Mouse (Mus musculus): Measurements from ENCODE around the gene Fkbp5. TPM values are rescaled to one million over a fixed set of nuclear protein-coding genes. Genes with fewer than 3 reads are reported as not detected.
A peak's percentile ranks its signal among the peaks of the same experiment; 100 is the strongest.

Fkbp5 gene
- polyA plus RNA-seq, 1 experiment from 2014 or later: 12.1 TPM

DNA sequence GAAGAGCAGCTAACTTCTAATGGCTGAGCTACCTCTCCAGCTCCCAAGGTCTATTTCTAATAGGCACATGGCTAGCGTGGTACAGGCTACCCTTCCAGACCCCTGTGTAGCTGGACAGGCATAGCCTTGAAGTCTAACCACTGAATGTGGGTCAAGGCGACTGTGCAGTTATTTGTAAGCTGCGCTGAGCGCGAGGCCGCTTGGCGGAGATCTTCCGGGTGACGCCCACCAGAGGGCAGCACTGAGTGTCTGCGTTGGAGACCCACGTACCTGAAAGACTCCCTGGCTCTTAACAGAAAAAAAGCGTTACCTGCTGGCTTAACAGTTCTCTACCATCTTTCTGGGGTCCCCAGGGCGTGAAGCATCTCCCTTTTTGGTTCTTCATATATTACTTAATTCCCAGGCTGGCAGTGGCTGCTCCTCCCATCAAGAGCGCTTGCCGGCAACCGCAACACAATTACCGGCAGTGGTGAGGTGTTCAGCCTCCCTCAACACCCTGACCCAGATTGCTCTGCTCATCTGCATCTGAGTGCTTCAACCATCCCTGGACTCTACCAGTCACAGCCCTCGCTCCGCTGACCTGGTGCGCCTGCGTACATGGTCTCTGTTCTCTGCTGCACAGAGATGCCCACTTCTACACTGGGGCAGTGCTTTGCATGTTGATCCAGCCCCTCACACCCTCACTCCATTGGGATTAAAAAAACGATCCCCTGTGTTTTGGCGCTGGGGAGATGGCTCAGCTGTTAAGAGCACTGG is 131.0 kb downstream of the Fkbp5 start:
- H3K27me3 ChIP-seq (ENCODE audit: control insufficient read depth, insufficient read depth, low read length): peaks cover 5% of the 10 kb centered on the region
- H3K9me3 ChIP-seq (ENCODE audit: control insufficient read depth, low read length): no peaks in the 10 kb centered on the region
- DNase-seq (ENCODE audit: low spot score): peak; percentile 90
- ATAC-seq (ENCODE audit: low FRiP score): no peak
- no peaks in the 10 kb centered on the region for H3K4me1 ChIP-seq (replicated peaks; ENCODE audit: control insufficient read depth, insufficient read depth, low read length)
- no peak overlapping the region for H3K27ac ChIP-seq (ENCODE audit: low read depth, low read length)
- 5% methylated on average over 23 of the region's 23 CpGs for WGBS
- peak overlapping the region; percentile 11; the same call in 1 of the 2 replicates for H3K4me2 ChIP-seq (replicated peaks; ENCODE audit: low read depth, low read length)
- no peak overlapping the region for H3K9ac ChIP-seq (ENCODE audit: low read depth, low read length)
- H3K36me3 ChIP-seq (ENCODE audit: control insufficient read depth, insufficient read depth, low read length): no peaks in the 10 kb centered on the region
- 0 out of 2 replicates have a peak overlapping the region, but pooled peaks have one; percentile 6 for H3K4me3 ChIP-seq (ENCODE audit: low read depth, low read length)

DNA sequence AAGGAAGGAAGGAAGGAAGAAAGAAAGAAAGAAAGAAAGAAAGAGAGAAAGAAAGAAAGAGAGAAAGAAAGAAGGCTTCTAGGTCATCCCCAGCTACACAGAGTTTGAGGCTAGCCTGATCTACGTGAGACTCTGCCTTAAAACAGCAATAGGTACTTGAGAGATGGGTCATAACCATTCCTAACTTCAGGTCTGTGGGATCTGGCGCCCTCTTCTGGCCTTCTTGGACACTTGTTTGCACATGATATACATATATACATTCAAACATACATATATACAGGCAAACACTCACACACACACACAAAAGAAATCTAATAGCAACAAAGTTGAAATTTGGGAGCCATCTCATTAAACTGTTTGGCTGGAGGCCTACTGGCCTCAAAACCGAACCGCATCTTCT is 133.0 kb downstream of the Fkbp5 start:
- ATAC-seq (ENCODE audit: low FRiP score): no peak
- Histone ChIP-seq H3K36me3 (ENCODE audit: control insufficient read depth, insufficient read depth, low read length) (no peaks in the 10 kb centered on the region), H3K4me3 (ENCODE audit: low read depth, low read length) (no peak overlapping the region), H3K9ac (ENCODE audit: low read depth, low read length) (no peak overlapping the region), H3K9me3 (ENCODE audit: control insufficient read depth, low read length) (no peaks in the 10 kb centered on the region), H3K27ac (ENCODE audit: low read depth, low read length) (no peak overlapping the region), H3K4me1 (replicated peaks; ENCODE audit: control insufficient read depth, insufficient read depth, low read length) (no peaks in the 10 kb centered on the region), H3K4me2 (replicated peaks; ENCODE audit: low read depth, low read length) (no peak overlapping the region), H3K27me3 (ENCODE audit: control insufficient read depth, insufficient read depth, low read length) (peaks cover 5% of the 10 kb centered on the region)
- peak; percentile 41 for DNase-seq (ENCODE audit: low spot score)
- 71% methylated on average over 4 of the region's 4 CpGs for WGBS

DNA sequence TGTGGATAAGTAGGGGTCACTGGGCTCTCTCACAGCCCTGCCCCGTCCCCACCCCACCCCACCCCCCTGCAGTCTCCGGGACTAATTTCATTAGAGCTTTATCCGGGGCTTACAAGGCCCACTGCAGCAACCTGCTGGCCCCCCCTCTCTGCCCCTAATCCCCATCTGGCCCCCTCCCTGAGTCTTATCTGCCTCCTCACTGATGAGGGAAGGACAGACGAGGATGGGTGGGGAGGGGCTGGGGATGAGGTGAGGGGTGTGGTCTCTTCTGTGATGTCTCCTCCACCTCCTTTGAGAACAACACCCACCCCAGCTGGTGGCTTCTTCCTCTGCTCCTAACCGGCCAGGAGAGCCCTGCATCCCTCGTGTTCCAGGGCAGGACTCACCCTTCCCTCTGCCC is 137.1 kb downstream of the Fkbp5 start:
- DNase-seq (ENCODE audit: low spot score) (no peak), ATAC-seq (ENCODE audit: low FRiP score) (no peak)
- H3K4me1 ChIP-seq (replicated peaks; ENCODE audit: control insufficient read depth, insufficient read depth, low read length): no peaks in the 10 kb centered on the region
- no peak overlapping the region for H3K27ac ChIP-seq (ENCODE audit: low read depth, low read length)
- no peak overlapping the region for H3K9ac ChIP-seq (ENCODE audit: low read depth, low read length)
- H3K4me2 ChIP-seq (replicated peaks; ENCODE audit: low read depth, low read length): no peak overlapping the region
- 13% methylated on average over 4 of the region's 6 CpGs for WGBS
- H3K27me3 ChIP-seq (ENCODE audit: control insufficient read depth, insufficient read depth, low read length): peaks cover 6% of the 10 kb centered on the region
- H3K36me3 ChIP-seq (ENCODE audit: control insufficient read depth, insufficient read depth, low read length): no peaks in the 10 kb centered on the region
- no peak overlapping the region for H3K4me3 ChIP-seq (ENCODE audit: low read depth, low read length)
- no peaks in the 10 kb centered on the region for H3K9me3 ChIP-seq (ENCODE audit: control insufficient read depth, low read length)

DNA sequence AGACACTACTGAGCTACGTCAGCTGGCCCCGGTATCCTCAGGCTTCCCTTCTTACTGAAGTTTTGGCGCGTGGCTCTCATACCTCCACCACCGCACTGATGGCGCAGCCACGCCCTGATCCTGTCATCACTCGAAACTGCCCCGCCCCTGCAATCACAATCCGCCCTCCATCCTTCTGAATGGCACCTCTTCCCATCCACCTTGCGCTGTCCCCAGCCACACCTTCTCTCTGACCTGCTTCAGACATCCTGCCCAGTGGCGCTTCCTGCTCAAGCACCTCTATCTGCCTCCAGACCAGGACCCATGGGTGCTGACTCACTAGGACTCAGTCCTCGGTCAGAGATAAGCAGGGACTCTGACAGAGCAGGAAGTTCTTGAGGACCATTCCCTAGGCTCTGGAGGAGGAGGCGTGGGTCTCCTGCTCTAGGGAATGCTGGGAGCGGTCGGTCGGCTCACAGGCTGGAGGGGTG is 141.7 kb downstream of the Fkbp5 start:
- H3K9ac ChIP-seq (ENCODE audit: low read depth, low read length): no peak overlapping the region
- H3K9me3 ChIP-seq (ENCODE audit: control insufficient read depth, low read length): no peaks in the 10 kb centered on the region
- no peak overlapping the region for H3K27ac ChIP-seq (ENCODE audit: low read depth, low read length)
- H3K27me3 ChIP-seq (ENCODE audit: control insufficient read depth, insufficient read depth, low read length): peaks cover 15% of the 10 kb centered on the region
- ATAC-seq (ENCODE audit: low FRiP score): no peak
- H3K4me3 ChIP-seq (ENCODE audit: low read depth, low read length): no peak overlapping the region
- WGBS: 12% methylated on average over 17 of the region's 17 CpGs
- H3K36me3 ChIP-seq (ENCODE audit: control insufficient read depth, insufficient read depth, low read length): no peaks in the 10 kb centered on the region
- H3K4me1 ChIP-seq (replicated peaks; ENCODE audit: control insufficient read depth, insufficient read depth, low read length): no peaks in the 10 kb centered on the region
- DNase-seq (ENCODE audit: low spot score): no peak
- H3K4me2 ChIP-seq (replicated peaks; ENCODE audit: low read depth, low read length): no peak overlapping the region

DNA sequence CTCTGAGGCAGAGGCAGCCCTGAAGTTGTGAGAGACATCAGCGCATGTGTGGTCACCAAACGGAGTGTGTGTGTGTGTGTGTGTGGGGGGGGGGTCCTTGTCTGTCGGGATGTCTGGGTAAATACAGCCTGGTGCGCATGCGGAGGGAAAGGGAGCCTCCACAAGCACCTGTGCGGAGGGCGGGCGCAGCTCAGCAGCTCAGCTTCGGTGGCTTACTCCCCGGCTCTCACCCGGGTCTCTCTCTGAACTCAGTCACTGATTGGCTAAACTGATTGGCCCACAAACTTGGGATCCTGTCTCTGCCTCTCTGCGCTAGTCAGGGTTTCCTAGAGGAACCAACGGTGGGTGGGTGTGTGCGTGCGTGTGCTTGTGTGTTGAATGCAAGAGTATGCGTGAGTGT is 142.8 kb downstream of the Fkbp5 start:
- DNase-seq (ENCODE audit: low spot score) (no peak), ATAC-seq (ENCODE audit: low FRiP score) (no peak)
- no peak overlapping the region for H3K27ac ChIP-seq (ENCODE audit: low read depth, low read length)
- H3K9ac ChIP-seq (ENCODE audit: low read depth, low read length): no peak overlapping the region
- H3K4me1 ChIP-seq (replicated peaks; ENCODE audit: control insufficient read depth, insufficient read depth, low read length): no peaks in the 10 kb centered on the region
- no peaks in the 10 kb centered on the region for H3K9me3 ChIP-seq (ENCODE audit: control insufficient read depth, low read length)
- no peak overlapping the region for H3K4me3 ChIP-seq (ENCODE audit: low read depth, low read length)
- H3K27me3 ChIP-seq (ENCODE audit: control insufficient read depth, insufficient read depth, low read length): peaks cover 15% of the 10 kb centered on the region
- 18% methylated on average over 16 of the region's 16 CpGs for WGBS
- H3K36me3 ChIP-seq (ENCODE audit: control insufficient read depth, insufficient read depth, low read length): no peaks in the 10 kb centered on the region
- no peak overlapping the region for H3K4me2 ChIP-seq (replicated peaks; ENCODE audit: low read depth, low read length)

DNA sequence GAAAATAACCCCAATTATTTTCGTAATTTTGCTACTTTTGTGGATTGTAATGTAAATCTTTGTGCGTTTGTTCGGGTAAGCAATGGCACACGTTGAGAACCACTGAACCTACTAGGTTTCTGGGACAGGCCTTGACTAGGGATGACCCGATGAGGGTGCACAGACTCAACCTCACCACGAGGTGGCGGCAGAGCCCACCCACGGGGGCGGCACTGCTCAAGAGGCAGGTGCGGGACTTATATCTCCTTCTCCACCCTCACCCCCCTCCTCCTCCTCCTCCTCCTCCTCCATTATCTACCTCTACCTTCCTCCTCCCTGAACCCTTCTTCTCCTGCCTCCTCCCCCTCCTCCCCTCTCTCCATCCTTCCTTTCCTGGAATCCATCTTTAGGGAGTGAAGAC is 143.5 kb downstream of the Fkbp5 start:
- Histone ChIP-seq H3K4me1 (replicated peaks; ENCODE audit: control insufficient read depth, insufficient read depth, low read length) (no peaks in the 10 kb centered on the region), H3K4me3 (ENCODE audit: low read depth, low read length) (no peak overlapping the region), H3K9ac (ENCODE audit: low read depth, low read length) (no peak overlapping the region), H3K4me2 (replicated peaks; ENCODE audit: low read depth, low read length) (no peak overlapping the region), H3K9me3 (ENCODE audit: control insufficient read depth, low read length) (no peaks in the 10 kb centered on the region), H3K27me3 (ENCODE audit: control insufficient read depth, insufficient read depth, low read length) (peaks cover 15% of the 10 kb centered on the region), H3K36me3 (ENCODE audit: control insufficient read depth, insufficient read depth, low read length) (no peaks in the 10 kb centered on the region), H3K27ac (ENCODE audit: low read depth, low read length) (no peak overlapping the region)
- DNase-seq (ENCODE audit: low spot score): peak; percentile 71
- no peak for ATAC-seq (ENCODE audit: low FRiP score)
- WGBS: 18% methylated on average over 10 of the region's 10 CpGs

DNA sequence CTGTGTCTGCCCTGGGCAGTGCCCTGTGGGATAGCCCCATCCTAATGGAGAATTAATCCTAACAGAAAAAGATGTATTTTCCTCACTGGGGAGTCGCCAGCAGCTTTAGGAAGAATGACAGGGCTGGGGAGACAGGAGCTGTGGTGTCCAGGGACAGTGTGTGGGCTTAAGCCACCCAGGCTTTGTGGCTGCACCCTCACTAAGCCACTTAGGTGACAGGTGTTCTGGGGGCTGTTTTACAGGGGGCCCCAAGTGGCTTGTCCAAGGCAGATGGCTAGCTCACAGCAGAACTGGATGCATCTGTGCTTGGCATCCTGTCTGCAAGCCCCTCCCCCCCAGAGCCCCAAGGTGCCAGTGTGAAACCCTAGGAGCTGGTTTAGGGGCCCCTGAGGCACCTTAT is 145.4 kb downstream of the Fkbp5 start:
- WGBS: 64% methylated on average over 1 of the region's 1 CpGs
- ATAC-seq (ENCODE audit: low FRiP score): no peak
- H3K36me3 ChIP-seq (ENCODE audit: control insufficient read depth, insufficient read depth, low read length): no peaks in the 10 kb centered on the region
- no peak for DNase-seq (ENCODE audit: low spot score)
- no peaks in the 10 kb centered on the region for H3K9me3 ChIP-seq (ENCODE audit: control insufficient read depth, low read length)
- no peak overlapping the region for H3K9ac ChIP-seq (ENCODE audit: low read depth, low read length)
- H3K4me3 ChIP-seq (ENCODE audit: low read depth, low read length): no peak overlapping the region
- H3K27ac ChIP-seq (ENCODE audit: low read depth, low read length): no peak overlapping the region
- no peaks in the 10 kb centered on the region for H3K4me1 ChIP-seq (replicated peaks; ENCODE audit: control insufficient read depth, insufficient read depth, low read length)
- H3K27me3 ChIP-seq (ENCODE audit: control insufficient read depth, insufficient read depth, low read length): peaks cover 15% of the 10 kb centered on the region
- H3K4me2 ChIP-seq (replicated peaks; ENCODE audit: low read depth, low read length): no peak overlapping the region

DNA sequence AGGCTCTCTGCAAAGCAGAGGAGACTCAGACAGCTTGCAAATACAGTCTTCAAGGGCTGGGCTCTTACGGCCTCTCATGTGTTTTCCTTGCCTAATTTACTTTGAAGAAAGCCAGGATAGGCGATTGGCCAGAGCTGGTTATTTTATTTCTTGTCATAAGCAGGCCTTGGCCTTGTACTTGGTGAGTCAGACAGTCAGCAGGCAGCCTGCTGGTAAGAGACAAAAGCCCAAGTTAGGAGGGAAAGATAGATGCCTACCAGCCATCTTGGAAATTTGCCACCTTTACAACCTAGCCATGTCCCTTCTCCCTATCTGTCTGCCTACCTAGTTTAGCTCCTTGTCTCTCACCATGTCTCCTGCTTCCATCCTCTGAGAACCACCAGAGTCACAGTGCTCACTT is 146.0 kb downstream of the Fkbp5 start:
- H3K4me2 ChIP-seq (replicated peaks; ENCODE audit: low read depth, low read length): no peak overlapping the region
- no peaks in the 10 kb centered on the region for H3K9me3 ChIP-seq (ENCODE audit: control insufficient read depth, low read length)
- H3K36me3 ChIP-seq (ENCODE audit: control insufficient read depth, insufficient read depth, low read length): no peaks in the 10 kb centered on the region
- H3K27me3 ChIP-seq (ENCODE audit: control insufficient read depth, insufficient read depth, low read length): peaks cover 15% of the 10 kb centered on the region
- H3K9ac ChIP-seq (ENCODE audit: low read depth, low read length): no peak overlapping the region
- 79% methylated on average over 2 of the region's 2 CpGs for WGBS
- DNase-seq (ENCODE audit: low spot score): no peak
- no peak overlapping the region for H3K4me3 ChIP-seq (ENCODE audit: low read depth, low read length)
- no peak overlapping the region for H3K27ac ChIP-seq (ENCODE audit: low read depth, low read length)
- H3K4me1 ChIP-seq (replicated peaks; ENCODE audit: control insufficient read depth, insufficient read depth, low read length): no peaks in the 10 kb centered on the region
- no peak for ATAC-seq (ENCODE audit: low FRiP score)

DNA sequence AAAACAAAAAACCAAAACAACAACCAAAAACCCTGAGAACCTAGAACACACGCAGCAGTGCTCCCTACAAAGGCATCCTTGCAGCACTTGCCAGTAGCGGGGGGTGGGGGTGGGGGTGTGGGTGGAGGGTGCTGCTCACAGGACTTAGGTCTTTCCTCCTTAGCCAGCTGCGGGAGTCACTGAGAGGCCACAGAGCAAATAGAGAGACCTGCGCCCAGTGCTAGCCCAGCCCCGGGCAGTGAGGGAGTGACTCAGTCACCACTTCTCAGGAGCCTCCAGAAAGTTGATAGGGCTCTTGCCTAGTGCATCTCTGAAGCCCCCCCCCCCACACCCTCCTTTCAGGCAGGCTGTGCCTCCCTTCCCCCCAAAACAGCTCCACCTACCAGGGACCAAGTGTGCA is 148.3 kb downstream of the Fkbp5 start:
- Histone ChIP-seq H3K27me3 (ENCODE audit: control insufficient read depth, insufficient read depth, low read length) (peaks cover 19% of the 10 kb centered on the region), H3K4me1 (replicated peaks; ENCODE audit: control insufficient read depth, insufficient read depth, low read length) (0 out of 2 replicates have a peak, but pooled peaks cover 2% of the 10 kb centered on the region), H3K4me2 (replicated peaks; ENCODE audit: low read depth, low read length) (no peak overlapping the region), H3K4me3 (ENCODE audit: low read depth, low read length) (no peak overlapping the region), H3K9me3 (ENCODE audit: control insufficient read depth, low read length) (no peaks in the 10 kb centered on the region), H3K36me3 (ENCODE audit: control insufficient read depth, insufficient read depth, low read length) (no peaks in the 10 kb centered on the region), H3K27ac (ENCODE audit: low read depth, low read length) (no peak overlapping the region), H3K9ac (ENCODE audit: low read depth, low read length) (no peak overlapping the region)
- ATAC-seq (ENCODE audit: low FRiP score): no peak
- DNase-seq (ENCODE audit: low spot score): no peak
- WGBS: 74% methylated on average over 5 of the region's 5 CpGs
